Mouse (Mus musculus) embryonic facial prominence, embryonic 10.5 days (tissue): ENCODE results near the gene Tspan5. TPM values are rescaled to one million over a fixed set of nuclear protein-coding genes. Genes with fewer than 3 reads are reported as not detected.

ENCODE experiments used
- DNase-seq: peaks from one replicate; pipeline ENCODE4 v3.0.0-alpha.2; 2017; ENCODE audit warnings: low spot score
- H3K27ac ChIP-seq: fragments of 300-500 bp; sonication (generic); replicated peaks from 2 replicates; pipeline ENCODE4 v1.5.1; 2016; ENCODE audit warnings: mild to moderate bottlenecking
- H3K27me3 ChIP-seq: fragments of 300-500 bp; sonication (generic); replicated peaks from 2 replicates; pipeline ENCODE4 v1.6.1; 2016; ENCODE audit warnings: low read depth, mild to moderate bottlenecking; ENCODE audit not compliant: poor library complexity, severe bottlenecking
- H3K36me3 ChIP-seq: fragments of 300-500 bp; sonication (generic); replicated peaks from 2 replicates; pipeline ENCODE4 v1.6.1; 2016; ENCODE audit warnings: mild to moderate bottlenecking, moderate library complexity
- H3K4me1 ChIP-seq: fragments of 300-500 bp; sonication (generic); 2 replicates; pipeline ENCODE4 v1.6.1; 2016
- H3K4me3 ChIP-seq: fragments of 300-500 bp; sonication (generic); 2 replicates; pipeline ENCODE4 v1.5.1; 2016; ENCODE audit warnings: mild to moderate bottlenecking, moderate library complexity
- H3K9me3 ChIP-seq: fragments of 300-500 bp; sonication (generic); 2 replicates; pipeline ENCODE4 v1.6.1; 2016; ENCODE audit warnings: mild to moderate bottlenecking
- WGBS: fragments of 180-500 bp; shearing (Covaris S2); methylation state at CpG from one replicate; pipeline ENCODE4 v1.1.7; 2016; 5-methylcytosine and 5-hydroxymethylcytosine counted together
- polyA plus RNA-seq: library from polyadenylated mRNA; unstranded; fragments of >200 nt; fragmentation: Nextera tagmentation; extraction: Ambion mirVana; gene quantifications from 2 replicates; pipeline ENCODE4 v1.2.1, GENCODE M21; 2016

The Tspan5 gene
- polyA plus RNA-seq, 1 experiment from 2014 or later = 20.9 TPM

GRCm38 (mm10) chr3:138861032-138861431 lies 119.0 kb downstream of the Tspan5 start:
- Histone ChIP-seq H3K36me3 (no peaks in the 10 kb centered on the region), H3K9me3 (no peaks in the 10 kb centered on the region), H3K27ac (no peak overlapping the region), H3K4me1 (peaks cover 57% of the 10 kb centered on the region), H3K27me3 (no peaks in the 10 kb centered on the region), H3K4me3 (no peak overlapping the region)
- 78% methylated on average over 9 of the region's 9 CpGs for WGBS
- no peak for DNase-seq

GRCm38 (mm10) chr3:138861589-138861988 lies 119.6 kb downstream of the Tspan5 start:
- DNase-seq = no peak
- H3K4me3 ChIP-seq = no peak overlapping the region
- no peak overlapping the region for H3K27ac ChIP-seq
- H3K9me3 ChIP-seq = no peaks in the 10 kb centered on the region
- no peaks in the 10 kb centered on the region for H3K27me3 ChIP-seq
- WGBS = 83% methylated on average over 3 of the region's 3 CpGs
- H3K36me3 ChIP-seq = no peaks in the 10 kb centered on the region; the same call in 1 of the 2 replicates
- H3K4me1 ChIP-seq = peaks cover 52% of the 10 kb centered on the region

GRCm38 (mm10) chr3:138864166-138864648 lies 122.2 kb downstream of the Tspan5 start:
- H3K9me3 ChIP-seq = no peaks in the 10 kb centered on the region
- H3K27me3 ChIP-seq = no peaks in the 10 kb centered on the region
- H3K4me1 ChIP-seq = peaks cover 36% of the 10 kb centered on the region
- H3K27ac ChIP-seq = no peak overlapping the region; the same call in 1 of the 2 replicates
- H3K4me3 ChIP-seq = no peak overlapping the region
- 69% methylated on average over 12 of the region's 12 CpGs for WGBS
- DNase-seq = no peak
- no peaks in the 10 kb centered on the region; the same call in 1 of the 2 replicates for H3K36me3 ChIP-seq

GRCm38 (mm10) chr3:138865271-138865670 lies 123.3 kb downstream of the Tspan5 start:
- peaks cover 27% of the 10 kb centered on the region for H3K4me1 ChIP-seq
- WGBS = 88% methylated on average over 5 of the region's 5 CpGs
- H3K27ac ChIP-seq = no peak overlapping the region
- no peak for DNase-seq
- no peak overlapping the region for H3K4me3 ChIP-seq
- no peaks in the 10 kb centered on the region for H3K27me3 ChIP-seq
- no peaks in the 10 kb centered on the region for H3K9me3 ChIP-seq
- H3K36me3 ChIP-seq = no peaks in the 10 kb centered on the region; the same call in 1 of the 2 replicates

GRCm38 (mm10) chr3:138867149-138867848 lies 125.3 kb downstream of the Tspan5 start:
- Histone ChIP-seq H3K9me3 (no peaks in the 10 kb centered on the region), H3K4me1 (peaks cover 18% of the 10 kb centered on the region), H3K27ac (no peak overlapping the region), H3K36me3 (no peaks in the 10 kb centered on the region; the same call in 1 of the 2 replicates), H3K27me3 (no peaks in the 10 kb centered on the region), H3K4me3 (no peak overlapping the region)
- DNase-seq = peak; percentile 41
- WGBS = 76% methylated on average over 16 of the region's 16 CpGs

- DNase-seq = no peak
- Histone ChIP-seq H3K27me3 (no peaks in the 10 kb centered on the region), H3K4me3 (no peak overlapping the region)
These were observed 126.4 kb downstream of the Tspan5 start for GRCm38 (mm10) chr3:138868409-138868808.

GRCm38 (mm10) chr3:138875282-138875681 lies 133.3 kb downstream of the Tspan5 start:
- no peak overlapping the region for H3K27ac ChIP-seq

More at GRCm38 (mm10) chr3:138868409-138868808, 126.4 kb downstream of the Tspan5 start:
- Histone ChIP-seq H3K27ac (no peak overlapping the region), H3K9me3 (no peaks in the 10 kb centered on the region), H3K36me3 (peaks cover 4% of the 10 kb centered on the region; the same call in 1 of the 2 replicates), H3K4me1 (peaks cover 18% of the 10 kb centered on the region)
- 74% methylated on average over 13 of the region's 13 CpGs for WGBS

GRCm38 (mm10) chr3:138875936-138876335 lies 133.9 kb downstream of the Tspan5 start:
- peaks cover 21% of the 10 kb centered on the region for H3K4me1 ChIP-seq
- H3K27me3 ChIP-seq = no peaks in the 10 kb centered on the region
- DNase-seq = no peak
- peaks cover 20% of the 10 kb centered on the region for H3K36me3 ChIP-seq
- no peak overlapping the region for H3K4me3 ChIP-seq
- H3K9me3 ChIP-seq = no peaks in the 10 kb centered on the region
- no peak overlapping the region for H3K27ac ChIP-seq
- 90% methylated on average over 6 of the region's 6 CpGs for WGBS

More at GRCm38 (mm10) chr3:138875282-138875681, 133.3 kb downstream of the Tspan5 start:
- Histone ChIP-seq H3K36me3 (peaks cover 20% of the 10 kb centered on the region), H3K4me3 (no peak overlapping the region), H3K4me1 (peaks cover 18% of the 10 kb centered on the region), H3K9me3 (no peaks in the 10 kb centered on the region), H3K27me3 (no peaks in the 10 kb centered on the region)
- DNase-seq = no peak
- WGBS = 96% methylated on average over 7 of the region's 7 CpGs

GRCm38 (mm10) chr3:138876418-138876817 lies 134.4 kb downstream of the Tspan5 start:
- WGBS = 88% methylated on average over 10 of the region's 10 CpGs

GRCm38 (mm10) chr3:138876931-138877361 lies 135.0 kb downstream of the Tspan5 start:
- H3K4me3 ChIP-seq = no peak overlapping the region
- no peak for DNase-seq
- H3K4me1 ChIP-seq = peaks cover 28% of the 10 kb centered on the region
- no peaks in the 10 kb centered on the region for H3K9me3 ChIP-seq
- no peaks in the 10 kb centered on the region for H3K27me3 ChIP-seq
- no peak overlapping the region for H3K27ac ChIP-seq
- WGBS = 91% methylated on average over 14 of the region's 14 CpGs
- H3K36me3 ChIP-seq = peaks cover 20% of the 10 kb centered on the region

More at GRCm38 (mm10) chr3:138876418-138876817, 134.4 kb downstream of the Tspan5 start:
- Histone ChIP-seq H3K27ac (no peak overlapping the region), H3K4me3 (no peak overlapping the region), H3K9me3 (no peaks in the 10 kb centered on the region), H3K4me1 (peaks cover 23% of the 10 kb centered on the region), H3K36me3 (peaks cover 20% of the 10 kb centered on the region), H3K27me3 (no peaks in the 10 kb centered on the region)
- no peak for DNase-seq

GRCm38 (mm10) chr3:138877741-138878140 lies 135.7 kb downstream of the Tspan5 start:
- Histone ChIP-seq H3K36me3 (peaks cover 20% of the 10 kb centered on the region), H3K9me3 (no peaks in the 10 kb centered on the region), H3K27me3 (no peaks in the 10 kb centered on the region), H3K4me1 (peaks cover 29% of the 10 kb centered on the region), H3K27ac (no peak overlapping the region), H3K4me3 (no peak overlapping the region)
- 71% methylated on average over 4 of the region's 4 CpGs for WGBS
- no peak for DNase-seq

GRCm38 (mm10) chr3:138880999-138881724 lies 139.2 kb downstream of the Tspan5 start:
- H3K27ac ChIP-seq = no peak overlapping the region
- WGBS = 91% methylated on average over 11 of the region's 11 CpGs
- H3K36me3 ChIP-seq = 0 out of 2 replicates have a peak, but pooled peaks cover 5% of the 10 kb centered on the region
- no peaks in the 10 kb centered on the region for H3K27me3 ChIP-seq
- peaks cover 23% of the 10 kb centered on the region for H3K4me1 ChIP-seq
- no peak for DNase-seq
- no peak overlapping the region for H3K4me3 ChIP-seq
- H3K9me3 ChIP-seq = no peaks in the 10 kb centered on the region
